Comparison of ENCODE assay signal across 8 mouse cellular contexts in genomic region chr10:13500938-13501496, GRCm38 (mm10). TPM values are rescaled to one million over a fixed set of nuclear protein-coding genes. Genes with fewer than 3 reads are reported as not detected.
A peak's percentile ranks its signal among the peaks of the same experiment; 100 is the strongest.
DNase-seq lines count a peak whose midpoint lies in the region; ATAC-seq and TF ChIP-seq lines count a peak whose summit lies in the region.

No protein-coding gene starts in this region.

- peak; percentile 72 for TF ChIP-seq POLR2A in heart, adult 2 months (IDR thresholded peaks at IDR 0.05; ENCODE audit: insufficient read depth, low read depth, low read length)

- no peak for TF ChIP-seq CTCF in heart, adult 2 months (IDR thresholded peaks at IDR 0.05)

- peak; percentile 48; the same call in 1 of the 2 replicates for TF ChIP-seq EP300 in heart, adult 2 months (IDR thresholded peaks at IDR 0.05; ENCODE audit: insufficient read depth, low read depth, low read length)

- WGBS in embryonic facial prominence, embryonic 14.5 days: 0% methylated on average over 24 of the region's 30 CpGs
- 1% methylated on average over 30 of the region's 30 CpGs for WGBS in heart, adult 2 months
- WGBS in limb, embryonic 13.5 days: 0% methylated on average over 25 of the region's 30 CpGs
- 0% methylated on average over 22 of the region's 30 CpGs for WGBS in midbrain, embryonic 16.5 days

- no peak overlapping the region for H3K27ac ChIP-seq in embryonic facial prominence, embryonic 14.5 days (replicated peaks; ENCODE audit: low read depth, low read length)
- H3K27ac ChIP-seq in heart, adult 2 months: peak overlapping the region; percentile 73
- no peak overlapping the region for H3K27ac ChIP-seq in limb, embryonic 13.5 days
- H3K27ac ChIP-seq in midbrain, embryonic 16.5 days (ENCODE audit: low read length): no peak overlapping the region

- peak overlapping the region; percentile 81 for H3K4me2 ChIP-seq in embryonic facial prominence, embryonic 14.5 days (ENCODE audit: low read depth, low read length)
- peak overlapping the region; percentile 70 for H3K4me2 ChIP-seq in limb, embryonic 13.5 days (replicated peaks)
- H3K4me2 ChIP-seq in midbrain, embryonic 16.5 days (ENCODE audit: low read length): peak overlapping the region; percentile 61

- DNase-seq in 3134 (ENCODE audit: extremely low read depth, insufficient read length, low spot score): peak; percentile 90
- peak; percentile 67 to 77 for DNase-seq in adrenal gland, postnatal 4 days (ENCODE audit: low spot score in 2 of 2)
- DNase-seq in embryonic facial prominence, embryonic 14.5 days (ENCODE audit: low spot score): peak; percentile 91
- DNase-seq in heart, adult 2 months: peak; percentile 88 to 92
- DNase-seq in kidney, adult 8-10 months: peak; percentile 93 to 94
- peak; percentile 71 to 83 for DNase-seq in spleen, postnatal 10 days (ENCODE audit: low spot score in 2 of 2)

- intact Hi-C loops in heart, adult 2 months (cut with DNase I): no loop called here

- no peaks in the 10 kb centered on the region for H3K27me3 ChIP-seq in embryonic facial prominence, embryonic 14.5 days (replicated peaks; ENCODE audit: control insufficient read depth, insufficient read depth, low read length)
- H3K27me3 ChIP-seq in heart, adult 2 months (ENCODE audit: control insufficient read depth, insufficient read depth, low read length): no peaks in the 10 kb centered on the region
- no peaks in the 10 kb centered on the region for H3K27me3 ChIP-seq in limb, embryonic 13.5 days
- H3K27me3 ChIP-seq in midbrain, embryonic 16.5 days (ENCODE audit: control insufficient read depth, insufficient read depth, low read depth, low read length): no peaks in the 10 kb centered on the region

- peak overlapping the region; percentile 61 for H3K4me3 ChIP-seq in embryonic facial prominence, embryonic 14.5 days (ENCODE audit: low read depth, low read length)
- H3K4me3 ChIP-seq in heart, adult 2 months: peak overlapping the region; percentile 66
- peak overlapping the region; percentile 58 for H3K4me3 ChIP-seq in limb, embryonic 13.5 days
- peak overlapping the region; percentile 66 for H3K4me3 ChIP-seq in midbrain, embryonic 16.5 days (ENCODE audit: low read depth, low read length)

- no peaks in the 10 kb centered on the region for H3K36me3 ChIP-seq in embryonic facial prominence, embryonic 14.5 days (ENCODE audit: control insufficient read depth, insufficient read depth, low read length)
- H3K36me3 ChIP-seq in heart, adult 2 months (ENCODE audit: control insufficient read depth, insufficient read depth, low read length): peaks cover 14% of the 10 kb centered on the region
- peaks cover 18% of the 10 kb centered on the region for H3K36me3 ChIP-seq in limb, embryonic 13.5 days
- peaks cover 7% of the 10 kb centered on the region for H3K36me3 ChIP-seq in midbrain, embryonic 16.5 days (ENCODE audit: control insufficient read depth, insufficient read depth, low read length)

- peak overlapping the region; percentile 74 for H3K9ac ChIP-seq in embryonic facial prominence, embryonic 14.5 days (ENCODE audit: low read depth, low read length)
- H3K9ac ChIP-seq in heart, adult 2 months (ENCODE audit: low read depth, low read length): peak overlapping the region; percentile 78
- peak overlapping the region; percentile 65 for H3K9ac ChIP-seq in limb, embryonic 13.5 days
- peak overlapping the region; percentile 79 for H3K9ac ChIP-seq in midbrain, embryonic 16.5 days (ENCODE audit: low read depth, low read length)

- peak; percentile 98 for ATAC-seq in embryonic facial prominence, embryonic 14.5 days (ENCODE audit: low read depth)
- ATAC-seq in limb, embryonic 13.5 days (ENCODE audit: low FRiP score, low read depth): peak; percentile 88
- ATAC-seq in midbrain, embryonic 16.5 days: peak; percentile 95

- no peaks in the 10 kb centered on the region for H3K9me3 ChIP-seq in embryonic facial prominence, embryonic 14.5 days (ENCODE audit: control insufficient read depth, low read length)
- H3K9me3 ChIP-seq in limb, embryonic 13.5 days: no peaks in the 10 kb centered on the region
- no peaks in the 10 kb centered on the region for H3K9me3 ChIP-seq in midbrain, embryonic 16.5 days (replicated peaks; ENCODE audit: control insufficient read depth, low read length, poor library complexity, severe bottlenecking)

- H3K4me1 ChIP-seq in embryonic facial prominence, embryonic 14.5 days (ENCODE audit: control insufficient read depth, insufficient read depth, low read length): 0 out of 2 replicates have a peak, but pooled peaks cover 3% of the 10 kb centered on the region
- peaks cover 4% of the 10 kb centered on the region for H3K4me1 ChIP-seq in heart, adult 2 months (ENCODE audit: control insufficient read depth, insufficient read depth, low read length)
- H3K4me1 ChIP-seq in limb, embryonic 13.5 days: peaks cover 3% of the 10 kb centered on the region; the same call in 1 of the 2 replicates
- peaks cover 10% of the 10 kb centered on the region for H3K4me1 ChIP-seq in midbrain, embryonic 16.5 days (ENCODE audit: control insufficient read depth, insufficient read depth, low read length)

- H3K79me2 ChIP-seq in heart, adult 2 months (replicated peaks; ENCODE audit: control insufficient read depth, insufficient read depth, low read length): 0 out of 2 replicates have a peak, but pooled peaks cover 2% of the 10 kb centered on the region

RNA-seq across cellular contexts. Expression of gene Fuca2, which starts 1.7 kb away (rescaled TPM):
- total RNA-seq in adrenal gland, postnatal 4 days (2021): 10 to 100 TPM; 24.2 to 38.7 TPM
- polyA plus RNA-seq in embryonic facial prominence, embryonic 14.5 days (2014; fragmentation: Nextera tagmentation; extraction: Ambion mirVana): 63.4 and 64.3 TPM in 2 replicates
- total RNA-seq in heart, adult 2 months (2021): 100 to 1,000 TPM; 202 to 207 TPM
- polyA plus RNA-seq in heart, adult 2 months (2012; rRNA removed): 86.2 and 164 TPM in 2 replicates
- 44.3 and 46.4 TPM in 2 replicates for polyA plus RNA-seq in limb, embryonic 13.5 days (2015; fragmentation: Nextera tagmentation; extraction: Ambion mirVana)
- 45.7 and 55.2 TPM in 2 replicates for polyA plus RNA-seq in midbrain, embryonic 16.5 days (2015; fragmentation: Nextera tagmentation; extraction: Ambion mirVana)

RNA-seq across cellular contexts. Expression of gene Phactr2, which starts 26.8 kb away (rescaled TPM):
- total RNA-seq in adrenal gland, postnatal 4 days (2021): 10 to 100 TPM; 49.5 to 53.4 TPM
- 37.8 and 39.9 TPM in 2 replicates for polyA plus RNA-seq in embryonic facial prominence, embryonic 14.5 days (2014; fragmentation: Nextera tagmentation; extraction: Ambion mirVana)
- 10 to 100 TPM; 47.7 to 49.3 TPM for total RNA-seq in heart, adult 2 months (2021)
- 15.2 and 23.9 TPM in 2 replicates for polyA plus RNA-seq in heart, adult 2 months (2012; rRNA removed)
- polyA plus RNA-seq in limb, embryonic 13.5 days (2015; fragmentation: Nextera tagmentation; extraction: Ambion mirVana): 26.8 and 29.3 TPM in 2 replicates
- polyA plus RNA-seq in midbrain, embryonic 16.5 days (2015; fragmentation: Nextera tagmentation; extraction: Ambion mirVana): 7.0 and 7.4 TPM in 2 replicates

RNA-seq across cellular contexts. Expression of gene Adat2, which starts 51.7 kb away (rescaled TPM):
- total RNA-seq in adrenal gland, postnatal 4 days (2021): 1 to 10 TPM; 8.3 to 9.3 TPM
- polyA plus RNA-seq in embryonic facial prominence, embryonic 14.5 days (2014; fragmentation: Nextera tagmentation; extraction: Ambion mirVana): 4.1 and 4.9 TPM in 2 replicates
- total RNA-seq in heart, adult 2 months (2021): 1 to 10 TPM; 2.1 to 2.8 TPM
- polyA plus RNA-seq in heart, adult 2 months (2012; rRNA removed): 2.8 and 3.7 TPM in 2 replicates
- 4.5 and 5.0 TPM in 2 replicates for polyA plus RNA-seq in limb, embryonic 13.5 days (2015; fragmentation: Nextera tagmentation; extraction: Ambion mirVana)
- 1.1 and 1.4 TPM in 2 replicates for polyA plus RNA-seq in midbrain, embryonic 16.5 days (2015; fragmentation: Nextera tagmentation; extraction: Ambion mirVana)

RNA-seq across cellular contexts. Expression of gene Pex3, which starts 51.9 kb away (rescaled TPM):
- 10 to 100 TPM; 35.8 to 44.4 TPM for total RNA-seq in adrenal gland, postnatal 4 days (2021)
- 31.3 and 38.2 TPM in 2 replicates for polyA plus RNA-seq in embryonic facial prominence, embryonic 14.5 days (2014; fragmentation: Nextera tagmentation; extraction: Ambion mirVana)
- total RNA-seq in heart, adult 2 months (2021): 10 to 100 TPM; 16.6 to 19.0 TPM
- polyA plus RNA-seq in heart, adult 2 months (2012; rRNA removed): 11.5 and 22.6 TPM in 2 replicates
- 26.9 and 29.8 TPM in 2 replicates for polyA plus RNA-seq in limb, embryonic 13.5 days (2015; fragmentation: Nextera tagmentation; extraction: Ambion mirVana)
- polyA plus RNA-seq in midbrain, embryonic 16.5 days (2015; fragmentation: Nextera tagmentation; extraction: Ambion mirVana): 29.5 and 34.2 TPM in 2 replicates
